Mouse (Mus musculus) cortical plate, adult 2 months (tissue): ENCODE results near the gene Coq6.
A peak's percentile ranks its signal among the peaks of the same experiment; 100 is the strongest.

ENCODE experiments used
- CTCF ChIP-seq: fragments of 200-500 bp; IDR thresholded peaks from 2 replicates; pipeline ENCODE4 v1.5.1; 2011; ENCODE audit warnings: mild to moderate bottlenecking, control low read depth, low read length; ENCODE audit not compliant: insufficient read depth; ENCODE audit errors: extremely low read depth
- POLR2A ChIP-seq: fragments of 200-500 bp; IDR thresholded peaks from 2 replicates; pipeline ENCODE4 v1.6.1; 2011; ENCODE audit warnings: mild to moderate bottlenecking, low read length, control low read depth; ENCODE audit not compliant: insufficient read depth; ENCODE audit errors: extremely low read depth

DNA sequence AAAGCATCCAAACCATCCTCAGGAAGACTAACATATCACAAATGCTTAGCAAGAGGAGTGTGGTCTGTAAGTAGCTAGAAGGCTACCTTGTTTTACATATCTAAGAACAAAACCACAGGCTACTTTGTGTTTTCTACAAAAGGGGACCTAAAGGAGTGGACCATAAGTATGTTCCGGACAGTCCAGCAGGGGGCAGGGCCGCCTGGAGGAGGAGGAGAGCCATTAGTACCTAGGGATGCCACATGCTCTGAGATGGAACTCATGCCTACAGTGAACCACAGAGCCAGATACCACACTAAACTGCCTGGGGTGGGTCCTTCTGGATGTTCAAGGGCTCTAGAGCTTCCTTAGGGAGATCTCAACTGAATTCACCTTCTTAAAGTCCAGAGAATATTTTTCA is 14.3 kb upstream of the Coq6 start:
- TF ChIP-seq CTCF (peak; percentile 33; the same call in 1 of the 2 replicates), POLR2A (no peak)
